Mouse (Mus musculus): ENCODE measurements around the gene Gm17631. TPM values are rescaled to one million over a fixed set of nuclear protein-coding genes. Genes with fewer than 3 reads are reported as not detected.
"Not testable (repeated sequence)": the region's sequence is repeated elsewhere in the genome, so short reads cannot be mapped to it uniquely, and the experiment has no call there.

The Gm17631 gene
- not detected in 2 replicates for polyA plus RNA-seq (2016; fragmentation: Nextera tagmentation; extraction: Ambion mirVana)

GRCm38 (mm10) chr6:129862349-129862748 is at the start of gene Gm17631:
Gm17631 (plus strand) TSS chr6:129862649.
- H3K4me3 ChIP-seq; H3K27me3 ChIP-seq (replicated peaks); H3K9me3 ChIP-seq (replicated peaks); H3K4me2 ChIP-seq; ATAC-seq; H3K36me3 ChIP-seq; H3K9ac ChIP-seq; H3K4me1 ChIP-seq; H3K27ac ChIP-seq: not testable (repeated sequence)
- WGBS (ENCODE audit: insufficient replicate concordance): no CpG with 5 or more reads among the region's 3 CpGs

- H3K36me3 ChIP-seq: no peaks in the 10 kb centered on the region
- H3K27me3 ChIP-seq (replicated peaks): no peaks in the 10 kb centered on the region
- H3K4me1 ChIP-seq: no peaks in the 10 kb centered on the region
- H3K4me2 ChIP-seq: no peak overlapping the region
- H3K27ac ChIP-seq: no peak overlapping the region
- ATAC-seq: no peak
- WGBS (ENCODE audit: insufficient replicate concordance): 48% methylated on average over 3 of the region's 3 CpGs
- H3K4me3 ChIP-seq: no peak overlapping the region
- H3K9me3 ChIP-seq (replicated peaks): no peaks in the 10 kb centered on the region
- H3K9ac ChIP-seq: no peak overlapping the region
These were observed 44.7 kb upstream of the Gm17631 start for GRCm38 (mm10) chr6:129817731-129818130.

GRCm38 (mm10) chr6:129824004-129824403 is 38.4 kb upstream of the Gm17631 start:
- no peak for ATAC-seq
- 50% methylated on average over 1 of the region's 1 CpGs for WGBS (ENCODE audit: insufficient replicate concordance)
- no peak overlapping the region for H3K9ac ChIP-seq
- H3K4me1 ChIP-seq: no peaks in the 10 kb centered on the region
- H3K9me3 ChIP-seq (replicated peaks): no peaks in the 10 kb centered on the region
- H3K4me3 ChIP-seq: no peak overlapping the region
- no peak overlapping the region for H3K4me2 ChIP-seq
- H3K36me3 ChIP-seq: no peaks in the 10 kb centered on the region
- no peaks in the 10 kb centered on the region for H3K27me3 ChIP-seq (replicated peaks)
- no peak overlapping the region for H3K27ac ChIP-seq

- no peaks in the 10 kb centered on the region for H3K9me3 ChIP-seq (replicated peaks)
- no peaks in the 10 kb centered on the region for H3K27me3 ChIP-seq (replicated peaks)
- no peaks in the 10 kb centered on the region for H3K36me3 ChIP-seq
- no peak overlapping the region for H3K4me2 ChIP-seq
- no peak overlapping the region for H3K9ac ChIP-seq
- no peaks in the 10 kb centered on the region for H3K4me1 ChIP-seq
- H3K4me3 ChIP-seq: no peak overlapping the region
- WGBS (ENCODE audit: insufficient replicate concordance): 49% methylated on average over 1 of the region's 1 CpGs
- ATAC-seq: no peak
- no peak overlapping the region for H3K27ac ChIP-seq
These were observed 36.9 kb upstream of the Gm17631 start for GRCm38 (mm10) chr6:129825559-129825958.

GRCm38 (mm10) chr6:129876549-129876948 is 14.1 kb downstream of the Gm17631 start, which contains the start of gene Klra17:
Klra17 (minus strand) TSS chr6:129876672.
- WGBS (ENCODE audit: insufficient replicate concordance): 15% methylated on average over 1 of the region's 1 CpGs
- Histone ChIP-seq H3K27ac (no peak within 1 kb of the TSS), H3K27me3 (replicated peaks) (no peaks in the 10 kb centered on the region), H3K36me3 (no peaks in the 10 kb centered on the region), H3K4me1 (no peaks in the 10 kb centered on the region), H3K9ac (no peak within 1 kb of the TSS), H3K9me3 (replicated peaks) (0 out of 2 replicates have a peak, but pooled peaks cover 4% of the 10 kb centered on the region), H3K4me2 (no peak within 1 kb of the TSS), H3K4me3 (no peak within 1 kb of the TSS)
- no peak for ATAC-seq

GRCm38 (mm10) chr6:129882525-129882924 is 20.1 kb downstream of the Gm17631 start:
- no peak overlapping the region for H3K9ac ChIP-seq
- no peak overlapping the region for H3K4me3 ChIP-seq
- no peaks in the 10 kb centered on the region for H3K4me1 ChIP-seq
- H3K9me3 ChIP-seq (replicated peaks): 0 out of 2 replicates have a peak, but pooled peaks cover 4% of the 10 kb centered on the region
- ATAC-seq: no peak
- H3K4me2 ChIP-seq: no peak overlapping the region
- 65% methylated on average over 2 of the region's 2 CpGs for WGBS (ENCODE audit: insufficient replicate concordance)
- H3K27me3 ChIP-seq (replicated peaks): no peaks in the 10 kb centered on the region
- no peaks in the 10 kb centered on the region for H3K36me3 ChIP-seq
- no peak overlapping the region for H3K27ac ChIP-seq

Other genes with a start within 250 kb of the Gm17631 start
- gene Klrk1, start 238.8 kb upstream of the Gm17631 start, polyA plus RNA-seq (2016; fragmentation: Nextera tagmentation; extraction: Ambion mirVana): 0.16 and 0.21 TPM in 2 replicates
- not detected in 2 replicates for gene Klrc3, start 219.3 kb upstream of the Gm17631 start, polyA plus RNA-seq (2016; fragmentation: Nextera tagmentation; extraction: Ambion mirVana)
- not detected in 2 replicates for gene Klrc2, start 202.0 kb upstream of the Gm17631 start, polyA plus RNA-seq (2016; fragmentation: Nextera tagmentation; extraction: Ambion mirVana)
- gene Klrc1, start 183.7 kb upstream of the Gm17631 start, polyA plus RNA-seq (2016; fragmentation: Nextera tagmentation; extraction: Ambion mirVana): not detected in 2 replicates
- not detected in 2 replicates for gene Klri1, start 145.5 kb upstream of the Gm17631 start, polyA plus RNA-seq (2016; fragmentation: Nextera tagmentation; extraction: Ambion mirVana)
- 0.04 TPM in 1 of 2 replicates, not detected in the other for gene Klri2, start 122.2 kb upstream of the Gm17631 start, polyA plus RNA-seq (2016; fragmentation: Nextera tagmentation; extraction: Ambion mirVana)
- not detected in 2 replicates for gene Gm156, start 78.4 kb upstream of the Gm17631 start, polyA plus RNA-seq (2016; fragmentation: Nextera tagmentation; extraction: Ambion mirVana)
- not detected in 2 replicates for gene Klra17, start 14.0 kb downstream of the Gm17631 start, polyA plus RNA-seq (2016; fragmentation: Nextera tagmentation; extraction: Ambion mirVana)
- gene Klra5, start 55.0 kb downstream of the Gm17631 start, polyA plus RNA-seq (2016; fragmentation: Nextera tagmentation; extraction: Ambion mirVana): not detected in 2 replicates
- gene Klra6, start 164.3 kb downstream of the Gm17631 start, polyA plus RNA-seq (2016; fragmentation: Nextera tagmentation; extraction: Ambion mirVana): not detected in 2 replicates
- gene Klra4, start 204.6 kb downstream of the Gm17631 start, polyA plus RNA-seq (2016; fragmentation: Nextera tagmentation; extraction: Ambion mirVana): not detected in 2 replicates